Mouse (Mus musculus) bone marrow, adult 2 months (tissue): ENCODE measurements at regions not wholly inside any gene's neighbourhood (a gene's known extent, or its start where the extent isn't known, plus 50 kb on each side); places are given as distances from the start of the nearest gene placed in this dataset.

Experiments
- CTCF ChIP-seq: fragments of 200-500 bp; IDR thresholded peaks from 2 replicates; pipeline ENCODE4 v1.5.1; 2011; ENCODE audit warnings: low read length, control low read depth; ENCODE audit not compliant: control insufficient read depth, insufficient read depth
- POLR2A ChIP-seq: fragments of 200-500 bp; IDR thresholded peaks from 2 replicates; pipeline ENCODE4 v1.6.1; 2011; ENCODE audit warnings: low read depth, mild to moderate bottlenecking, control low read depth, low read length, borderline replicate concordance; ENCODE audit not compliant: control insufficient read depth

DNA sequence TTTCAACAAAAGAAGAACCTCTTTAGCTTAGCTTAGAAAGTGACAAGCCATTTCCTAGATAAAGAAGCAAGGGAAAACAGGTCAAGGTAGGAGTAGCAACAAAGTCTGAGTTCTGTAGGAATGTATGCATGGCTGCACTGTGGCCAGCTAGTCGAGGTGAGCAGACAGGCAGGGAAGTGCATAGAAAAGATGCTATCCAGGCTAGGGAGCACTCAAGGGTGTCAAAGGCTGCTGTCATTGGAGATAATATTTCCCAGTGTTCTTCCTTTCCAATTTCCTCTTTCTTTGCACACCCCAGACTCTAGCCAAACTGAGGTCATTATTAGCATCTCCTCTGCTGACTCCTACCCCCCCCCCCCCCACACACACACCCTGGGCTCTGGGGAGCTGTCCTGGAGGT is 2229.4 kb downstream of the 4930444P10Rik start:
- TF ChIP-seq POLR2A (no peak), CTCF (no peak)
